Mouse (Mus musculus) urinary bladder, postnatal 14 days (tissue): ENCODE measurements at regions not wholly inside any gene's neighbourhood (a gene's known extent, or its start where the extent isn't known, plus 50 kb on each side); places are given as distances from the start of the nearest gene placed in this dataset.

Source experiments
- DNase-seq: peaks from one replicate; pipeline ENCODE4 v3.0.0; 2021; ENCODE audit warnings: low spot score

GRCm38 (mm10) chr5:64022633-64023323 lies 54.1 kb upstream of the Rell1 start:
- DNase-seq = no peak

DNA sequence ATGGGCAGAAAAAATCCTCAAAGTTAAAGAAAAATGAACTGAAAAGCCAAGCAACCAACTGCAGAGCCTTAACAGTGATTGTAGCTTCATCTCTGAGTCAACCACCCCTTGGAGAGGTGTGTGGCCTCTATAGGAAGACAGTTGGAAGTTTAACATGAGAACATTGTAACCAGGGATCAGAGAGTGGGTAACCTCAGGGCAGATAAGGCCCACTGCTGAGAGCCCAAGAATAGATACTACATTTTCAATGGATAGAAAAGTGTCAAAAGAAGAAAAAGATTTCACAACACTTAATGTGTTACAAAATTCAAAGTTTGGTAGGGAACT lies 54.6 kb upstream of the Rell1 start:
- DNase-seq = no peak

DNA sequence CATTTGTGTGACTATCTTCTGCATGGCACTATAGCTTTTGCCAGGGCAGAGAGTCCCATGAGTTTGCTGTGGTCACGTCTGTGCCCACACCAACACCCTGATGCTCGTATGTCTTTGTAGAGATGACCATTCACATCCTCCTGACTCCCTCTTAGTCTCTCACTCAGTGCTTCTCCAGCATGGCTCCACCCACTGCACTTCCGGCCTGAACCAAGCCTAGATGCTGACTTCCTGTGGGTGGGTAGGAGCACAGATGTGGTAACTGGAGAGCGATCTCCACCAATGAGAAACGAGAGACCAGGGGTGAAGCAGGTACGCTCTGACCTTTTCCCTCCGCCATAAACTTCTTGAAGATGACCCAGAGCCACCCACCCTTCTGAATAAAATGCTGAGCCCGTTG lies 55.7 kb upstream of the Rell1 start:
- no peak for DNase-seq

DNA sequence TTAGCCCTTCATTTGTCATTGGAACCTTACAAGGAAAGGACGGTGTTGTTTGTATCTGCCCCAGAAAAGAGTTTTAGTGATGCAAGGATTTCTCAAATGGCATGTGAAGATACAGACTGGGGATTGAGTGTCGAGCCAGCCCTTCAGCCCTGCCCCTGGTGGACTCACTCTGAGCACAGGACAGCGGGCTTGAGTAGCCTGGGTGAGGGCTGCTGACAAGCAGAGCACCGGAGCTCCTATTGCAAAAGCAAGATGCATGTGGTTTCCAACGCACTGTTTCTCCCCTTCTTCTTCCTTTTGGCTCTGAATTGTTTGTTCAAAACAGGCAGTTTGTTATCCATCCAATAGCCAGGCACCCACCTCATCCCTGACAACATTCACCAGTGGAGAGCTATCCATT lies 59.0 kb upstream of the Rell1 start:
- no peak for DNase-seq

GRCm38 (mm10) chr5:64029622-64030145 lies 61.0 kb upstream of the Rell1 start:
- DNase-seq = peak; percentile 15

- no peak for DNase-seq
These were observed 61.7 kb upstream of the Rell1 start for GRCm38 (mm10) chr5:64030281-64030960.

DNA sequence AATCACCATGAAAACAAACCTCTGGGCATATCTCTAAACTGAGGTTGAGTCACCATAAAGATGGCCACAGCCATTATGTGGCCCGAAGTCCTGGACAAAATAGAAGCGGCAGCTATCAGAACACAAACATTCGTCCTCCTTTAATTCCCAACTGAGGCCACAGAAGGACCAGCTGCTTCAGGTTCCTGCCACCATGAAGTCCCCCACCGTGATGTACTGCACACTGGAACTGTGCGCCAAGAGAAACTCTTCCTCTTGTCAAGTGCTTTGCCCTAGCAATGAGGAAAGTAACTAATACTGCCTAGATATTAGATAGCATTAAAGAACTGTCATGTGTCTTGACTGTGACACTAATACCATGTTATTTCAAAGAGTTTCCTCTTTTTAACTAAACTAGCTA lies 54.4 kb upstream of the Pgm2 start:
- no peak for DNase-seq

DNA sequence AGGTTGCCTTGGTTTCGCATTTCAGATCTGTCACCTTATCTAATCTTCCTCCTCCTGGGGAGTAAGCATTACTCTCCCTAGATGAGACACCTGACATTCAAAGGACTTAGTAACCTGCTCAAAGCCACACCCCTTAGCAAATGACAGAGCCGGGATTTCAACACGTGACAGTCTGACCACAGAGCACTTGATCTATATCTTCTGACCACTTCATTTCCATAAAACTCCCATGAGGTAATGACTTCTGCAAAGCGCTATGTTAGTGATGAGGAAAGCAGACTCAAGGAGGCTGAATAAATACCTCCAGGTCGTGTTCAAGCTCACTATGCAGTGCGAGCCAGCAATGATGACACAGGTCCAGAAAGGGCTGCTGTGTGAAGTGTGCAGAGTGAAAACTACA lies 52.1 kb upstream of the Pgm2 start:
- DNase-seq = no peak
